In genomic region chr16:10366240-10367217, GRCm38 (mm10) we compare ENCODE assay signal across 8 mouse cellular contexts. TPM values are rescaled to one million over a fixed set of nuclear protein-coding genes. Genes with fewer than 3 reads are reported as not detected.
DNase-seq lines count a peak whose midpoint lies in the region; ATAC-seq lines count a peak whose summit lies in the region.
"Had no signal": no experiment of that assay in that cellular context is flagged by ENCODE, and none has a peak within 500 bp of the region (broad histone marks: within the 10 kb centered on the region; RNA-seq: fewer than 3 reads in every experiment).

No protein-coding gene starts in this region.

- H3K27me3 ChIP-seq in forebrain, embryonic 15.5 days: no peaks in the 10 kb centered on the region
- H3K27me3 ChIP-seq in neural tube, embryonic 14.5 days (ENCODE audit: control insufficient read depth, insufficient read depth, low read length): no peaks in the 10 kb centered on the region

- no peaks in the 10 kb centered on the region for H3K36me3 ChIP-seq in forebrain, embryonic 15.5 days
- no peaks in the 10 kb centered on the region for H3K36me3 ChIP-seq in neural tube, embryonic 14.5 days (ENCODE audit: control insufficient read depth, insufficient read depth, low read length)

- H3K4me2 ChIP-seq in forebrain, embryonic 15.5 days (replicated peaks): no peak overlapping the region
- no peak overlapping the region for H3K4me2 ChIP-seq in neural tube, embryonic 14.5 days (ENCODE audit: low read depth, low read length)

- H3K4me3 ChIP-seq in forebrain, embryonic 15.5 days: no peak overlapping the region
- H3K4me3 ChIP-seq in neural tube, embryonic 14.5 days (ENCODE audit: low read depth, low read length): no peak overlapping the region
- H3K4me3 ChIP-seq: left cerebral cortex, adult 2 months had no signal

- WGBS in forebrain, embryonic 15.5 days: 52% methylated on average over 14 of the region's 14 CpGs
- 70% methylated on average over 14 of the region's 14 CpGs for WGBS in neural tube, embryonic 14.5 days

- no peak overlapping the region for H3K9ac ChIP-seq in forebrain, embryonic 15.5 days (replicated peaks)
- no peak overlapping the region for H3K9ac ChIP-seq in neural tube, embryonic 14.5 days (replicated peaks; ENCODE audit: low read depth, low read length)

- peak overlapping the region; percentile 62 for H3K27ac ChIP-seq in forebrain, embryonic 15.5 days (replicated peaks)
- peak overlapping the region; percentile 5; the same call in 1 of the 2 replicates for H3K27ac ChIP-seq in neural tube, embryonic 14.5 days (ENCODE audit: low read depth, low read length)
- H3K27ac ChIP-seq: left cerebral cortex, adult 2 months had no signal

- peak; percentile 90 for ATAC-seq in forebrain, embryonic 15.5 days (replicated peaks)
- peak; percentile 54 for ATAC-seq in neural tube, embryonic 14.5 days (ENCODE audit: low read depth)

- intact Hi-C loops in left cerebral cortex, postnatal 14 days (cut with DNase I): no loop called here
- intact Hi-C loops in left cerebral cortex, postnatal 25 days (cut with DNase I): no loop called here

- no peaks in the 10 kb centered on the region for H3K9me3 ChIP-seq in forebrain, embryonic 15.5 days
- no peaks in the 10 kb centered on the region for H3K9me3 ChIP-seq in neural tube, embryonic 14.5 days (ENCODE audit: control insufficient read depth, low read length)

- DNase-seq in left cerebral cortex, postnatal 14 days (ENCODE audit: low spot score in 2 of 2): peak; percentile 45 to 64
- no peak for DNase-seq in left cerebral cortex, adult 18-20 months (ENCODE audit: low spot score in 2 of 2)
- DNase-seq in adrenal gland, postnatal 36 days: peak; percentile 13 to 20
- DNase-seq in left cerebral cortex, postnatal 25 days (ENCODE audit: low spot score in 2 of 2): peak; percentile 13 to 50
- no peak for DNase-seq in thymus, adult 18-20 months

- H3K4me1 ChIP-seq in forebrain, embryonic 15.5 days: peaks cover 17% of the 10 kb centered on the region
- no peaks in the 10 kb centered on the region for H3K4me1 ChIP-seq in neural tube, embryonic 14.5 days (ENCODE audit: control insufficient read depth, insufficient read depth, low read length)

RNA-seq across cellular contexts. Expression of gene Tekt5, which starts 28.8 kb away (rescaled TPM):
- 1 to 10 TPM; 4.1 to 6.5 TPM for total RNA-seq in left cerebral cortex, postnatal 14 days (2021)
- 10 to 100 TPM in 1 of 2 experiments, 1 to 10 TPM in 1; 9.0 to 10.7 TPM for total RNA-seq in left cerebral cortex, adult 18-20 months (2021)
- total RNA-seq in adrenal gland, postnatal 36 days (2021): not detected
- polyA plus RNA-seq in forebrain, embryonic 15.5 days (2015; fragmentation: Nextera tagmentation; extraction: Ambion mirVana): 2.4 and 3.0 TPM in 2 replicates
- 1 to 10 TPM; 6.5 to 8.6 TPM for total RNA-seq in left cerebral cortex, postnatal 25 days (2021)
- polyA plus RNA-seq in neural tube, embryonic 14.5 days (2014; fragmentation: Nextera tagmentation; extraction: Ambion mirVana): 12.8 and 20.9 TPM in 2 replicates

RNA-seq across cellular contexts. Expression of gene Nubp1, which starts 45.2 kb away (rescaled TPM):
- 10 to 100 TPM; 17.2 to 17.8 TPM for total RNA-seq in left cerebral cortex, postnatal 14 days (2021)
- 10 to 100 TPM; 16.3 to 18.5 TPM for total RNA-seq in left cerebral cortex, adult 18-20 months (2021)
- total RNA-seq in adrenal gland, postnatal 36 days (2021): 10 to 100 TPM; 27.3 to 29.6 TPM
- polyA plus RNA-seq in forebrain, embryonic 15.5 days (2015; fragmentation: Nextera tagmentation; extraction: Ambion mirVana): 45.9 and 48.6 TPM in 2 replicates
- 10 to 100 TPM; 16.4 to 21.1 TPM for total RNA-seq in left cerebral cortex, postnatal 25 days (2021)
- polyA plus RNA-seq in neural tube, embryonic 14.5 days (2014; fragmentation: Nextera tagmentation; extraction: Ambion mirVana): 49.7 and 55.9 TPM in 2 replicates

RNA-seq across cellular contexts. Expression of gene Emp2, which starts 52.8 kb away (rescaled TPM):
- total RNA-seq in left cerebral cortex, postnatal 14 days (2021): 10 to 100 TPM; 19.8 to 22.7 TPM
- total RNA-seq in left cerebral cortex, adult 18-20 months (2021): 10 to 100 TPM in 1 of 2 experiments, 1 to 10 TPM in 1; 10.0 to 13.7 TPM
- total RNA-seq in adrenal gland, postnatal 36 days (2021): 1 to 10 TPM; 6.0 to 7.0 TPM
- polyA plus RNA-seq in forebrain, embryonic 15.5 days (2015; fragmentation: Nextera tagmentation; extraction: Ambion mirVana): 5.9 and 7.2 TPM in 2 replicates
- total RNA-seq in left cerebral cortex, postnatal 25 days (2021): 10 to 100 TPM; 13.8 to 14.5 TPM
- polyA plus RNA-seq in neural tube, embryonic 14.5 days (2014; fragmentation: Nextera tagmentation; extraction: Ambion mirVana): 14.4 and 17.7 TPM in 2 replicates

Comparison
In these comparisons a context has a peak if more than half of its experiments do, and no peak if none do; other contexts are left out.
1. DNase-seq: peak in left cerebral cortex, postnatal 14 days (2 of 2), adrenal gland, postnatal 36 days (2 of 2) and left cerebral cortex, postnatal 25 days (2 of 2); none in left cerebral cortex, adult 18-20 months (0 of 2) and thymus, adult 18-20 months (0 of 2).
2. RNA of gene Tekt5, which starts 28.8 kb away (total RNA-seq): 9.0 to 10.7 TPM in left cerebral cortex, adult 18-20 months, 6.5 to 8.6 TPM in left cerebral cortex, postnatal 25 days and 4.1 to 6.5 TPM in left cerebral cortex, postnatal 14 days; not detected in adrenal gland, postnatal 36 days; every median in the first group is over 4 times any median in the second.